Mouse (Mus musculus): ENCODE results near the gene Fgf18. TPM values are rescaled to one million over a fixed set of nuclear protein-coding genes. Genes with fewer than 3 reads are reported as not detected.

The Fgf18 gene
- total RNA-seq, 4 experiments from 2014 or later, result 0.62 to 3.5 (median 1.5) TPM

DNA sequence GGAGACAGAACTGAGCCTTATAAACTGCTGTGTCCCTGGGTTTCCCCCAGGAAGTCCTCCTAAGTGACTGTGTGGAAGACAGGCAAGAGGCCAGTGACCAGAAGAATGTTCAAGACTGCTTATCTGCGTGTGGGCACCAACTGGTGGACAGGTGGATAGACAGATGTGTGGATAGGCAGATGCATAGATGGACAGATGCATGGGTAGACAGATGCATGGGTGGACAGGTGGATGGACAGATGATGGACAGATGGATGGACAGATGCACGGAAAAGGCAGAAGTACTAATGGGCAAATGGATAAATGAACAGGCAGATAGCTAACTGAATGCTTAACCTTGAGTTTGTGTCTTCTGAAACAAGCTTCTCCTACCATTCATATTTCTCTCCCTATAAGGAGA is 37.1 kb downstream of the Fgf18 start:
- no peak for DNase-seq

DNA sequence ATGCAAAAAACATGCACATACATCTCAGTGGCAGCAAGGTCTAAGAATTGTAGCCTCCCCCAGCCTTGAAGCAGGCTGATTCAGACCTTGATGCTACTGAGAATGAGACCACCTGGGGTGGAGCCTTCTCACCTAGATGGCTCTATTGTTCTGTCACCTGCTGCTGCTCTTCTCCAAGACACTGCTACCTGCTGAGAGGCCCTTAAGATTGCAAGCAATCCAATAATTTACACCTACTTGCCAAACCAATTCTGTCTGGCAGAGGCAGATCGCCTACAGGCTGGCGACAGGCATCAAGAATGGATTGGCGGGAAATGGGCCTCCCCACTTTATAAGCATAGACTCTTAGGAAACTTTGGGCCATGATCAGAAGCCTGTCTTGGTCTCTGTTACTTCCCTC is 39.7 kb downstream of the Fgf18 start:
- DNase-seq, result no peak

DNA sequence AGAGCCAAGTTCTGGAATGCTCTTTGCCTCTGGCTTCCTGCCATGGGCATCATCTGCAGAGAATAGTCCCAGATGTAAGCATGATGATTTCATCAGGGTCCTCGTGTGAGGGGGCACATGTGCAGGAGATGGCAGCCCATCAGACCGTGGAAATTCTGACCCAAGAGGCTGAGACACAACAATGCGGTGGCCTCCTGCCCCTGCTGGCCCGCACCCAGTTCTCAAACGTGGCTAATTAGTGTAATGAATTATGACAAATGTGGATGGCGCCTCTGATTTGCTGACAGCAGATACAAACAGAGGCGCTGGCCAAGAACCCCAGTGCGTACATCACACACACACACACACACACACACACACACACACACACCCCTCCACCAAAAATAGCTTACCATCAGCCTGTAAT is 42.3 kb downstream of the Fgf18 start:
- DNase-seq, result no peak

DNA sequence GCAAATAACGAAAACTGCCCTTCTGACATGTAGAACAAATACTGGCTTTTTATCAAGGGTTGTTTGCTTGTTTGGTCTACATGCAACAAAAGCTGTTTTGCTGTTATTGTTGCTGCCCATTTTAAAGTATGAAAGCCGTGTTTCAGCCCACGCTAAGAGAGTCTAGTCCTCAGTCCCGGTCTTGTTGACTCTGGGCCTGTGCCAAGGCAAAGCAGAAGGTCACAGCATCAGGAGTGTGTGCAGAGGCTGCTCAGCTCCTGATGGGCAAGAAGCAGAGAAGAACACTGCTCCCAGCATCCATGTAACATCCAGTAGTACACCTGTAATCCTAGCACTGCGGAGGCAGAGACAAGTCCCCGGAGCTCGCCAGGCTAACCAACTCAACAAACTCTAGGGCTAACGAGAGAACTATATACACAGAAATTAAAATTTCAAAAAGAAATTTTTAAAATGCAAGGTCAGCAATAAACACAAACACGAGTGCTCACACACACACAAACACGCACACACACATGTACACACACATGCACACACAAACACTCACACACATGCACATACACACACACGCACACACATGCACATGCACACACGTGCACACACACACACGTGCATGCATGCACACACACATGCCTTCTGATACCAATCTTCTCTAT is 43.8 kb downstream of the Fgf18 start:
- peak; percentile 57 for DNase-seq

DNA sequence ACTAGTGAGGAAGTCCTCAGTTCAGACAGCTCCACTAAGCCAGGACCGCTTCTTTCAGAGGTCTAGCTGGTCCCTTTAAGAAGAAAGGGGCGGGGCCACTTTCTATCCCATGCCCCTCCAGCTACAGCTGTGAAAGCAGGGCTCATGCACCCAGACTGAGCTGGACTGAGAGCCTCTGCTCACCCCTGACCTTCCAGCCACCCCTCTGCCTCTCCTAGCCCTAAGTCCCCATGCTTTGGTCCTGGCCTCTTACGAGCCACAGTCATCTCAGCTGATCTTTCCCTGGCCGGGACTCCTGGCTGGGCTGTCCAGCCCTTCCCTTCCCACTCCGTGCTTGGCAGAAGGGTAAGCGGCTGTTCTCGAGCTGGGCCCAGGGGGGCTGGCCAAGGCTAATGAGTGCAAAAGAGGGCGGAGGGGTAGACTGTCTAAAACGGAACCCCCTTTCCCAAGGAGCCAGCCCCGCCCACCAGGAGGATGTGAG is 47.1 kb downstream of the Fgf18 start:
- no peak for DNase-seq

DNA sequence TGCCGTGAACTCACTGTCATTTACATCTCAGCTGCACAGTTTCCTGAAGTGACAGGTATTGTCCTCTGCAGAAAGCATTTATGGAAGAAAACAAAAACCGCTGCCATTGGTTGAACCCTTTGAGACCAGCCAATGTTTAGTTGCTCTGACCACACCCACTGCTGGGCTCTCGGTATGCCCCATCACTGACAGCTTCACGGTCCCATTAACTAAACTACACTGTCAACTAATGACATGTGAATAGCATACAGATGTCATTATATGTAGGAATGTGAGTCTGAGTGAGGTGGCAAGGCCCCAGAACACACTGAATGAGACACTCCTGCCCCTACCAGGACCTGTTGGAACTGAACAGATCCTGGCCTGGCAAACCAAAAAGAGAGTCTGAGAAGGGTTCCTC is 47.8 kb downstream of the Fgf18 start:
- DNase-seq, result no peak

DNA sequence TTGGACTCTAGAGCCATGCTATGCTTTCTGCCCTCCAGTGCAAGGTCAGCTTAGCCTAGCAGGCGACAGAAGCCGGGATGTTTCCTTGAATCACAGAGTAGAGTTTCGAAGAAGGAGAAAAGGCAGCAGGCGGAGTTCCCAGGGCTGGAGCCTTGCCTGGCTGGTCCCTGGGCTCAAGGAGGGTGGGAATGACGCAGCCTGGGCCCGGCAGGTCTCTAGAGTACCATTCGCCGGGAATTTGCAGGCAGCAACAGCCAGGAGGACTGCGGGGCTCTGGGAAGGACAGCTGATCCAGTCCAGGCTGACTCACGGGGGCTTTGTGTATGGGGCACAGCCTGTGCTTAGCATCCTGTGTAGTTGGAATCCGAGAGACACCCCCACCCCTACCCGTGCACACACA is 48.8 kb downstream of the Fgf18 start:
- DNase-seq, result no peak

DNA sequence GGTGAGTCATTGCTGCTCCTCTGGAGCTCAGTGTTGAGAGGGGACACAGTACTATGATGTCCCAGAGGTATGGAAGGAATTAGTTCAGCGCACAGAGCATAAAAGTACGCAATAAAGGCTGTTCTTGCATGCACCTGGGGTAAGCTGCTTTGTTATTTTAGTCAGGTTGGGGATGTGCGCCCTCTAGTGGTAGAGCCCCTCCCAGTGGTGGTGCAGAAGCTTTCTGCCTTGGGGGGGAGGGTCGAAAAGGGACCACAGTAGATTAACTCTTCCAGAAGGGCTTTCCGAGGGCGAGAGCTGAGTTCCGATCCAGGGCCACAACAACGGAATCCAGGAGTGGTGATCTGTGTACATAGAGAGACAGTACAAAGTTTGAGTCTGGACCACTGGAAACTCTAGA is 49.3 kb downstream of the Fgf18 start:
- peak; percentile 9 for DNase-seq

DNA sequence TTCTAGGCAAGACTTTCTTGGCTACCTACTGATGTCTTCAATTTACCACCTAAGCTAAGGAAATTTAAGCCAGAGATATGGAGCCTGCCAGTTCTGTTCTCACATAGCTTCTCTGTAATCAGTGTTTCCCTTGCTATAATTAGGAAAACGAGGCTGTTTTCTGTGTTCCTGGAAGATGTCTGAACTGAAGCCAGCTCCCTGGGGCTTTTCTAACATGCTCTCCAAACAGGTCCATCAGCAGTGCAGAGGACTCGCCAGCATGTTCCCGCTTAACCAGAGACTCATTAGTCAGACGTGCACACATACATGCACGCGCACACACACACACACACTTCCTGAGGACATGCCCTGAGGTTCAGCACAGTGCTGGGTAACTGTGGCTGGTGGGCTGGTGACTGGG is 57.3 kb downstream of the Fgf18 start:
- DNase-seq, result no peak

DNA sequence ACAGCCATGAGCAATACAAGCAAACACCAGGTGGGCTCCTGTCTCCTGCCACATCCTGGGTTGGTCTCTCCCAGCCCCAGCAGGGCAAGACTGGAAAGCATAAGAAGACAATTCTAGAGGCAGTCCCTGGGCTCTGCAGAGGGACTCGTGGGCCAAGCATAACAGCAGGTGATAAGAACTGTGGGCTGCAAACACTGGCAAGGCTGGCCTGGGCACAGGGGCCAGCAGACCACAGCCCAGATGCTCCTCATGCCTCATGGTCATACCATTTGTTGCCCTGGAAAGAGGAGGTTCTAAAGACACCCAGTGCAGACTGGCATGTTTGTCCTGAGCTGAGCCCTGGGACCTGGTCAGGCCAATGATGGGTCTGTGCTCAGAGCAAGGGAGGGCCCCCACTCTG is 59.0 kb downstream of the Fgf18 start:
- no peak for DNase-seq

DNA sequence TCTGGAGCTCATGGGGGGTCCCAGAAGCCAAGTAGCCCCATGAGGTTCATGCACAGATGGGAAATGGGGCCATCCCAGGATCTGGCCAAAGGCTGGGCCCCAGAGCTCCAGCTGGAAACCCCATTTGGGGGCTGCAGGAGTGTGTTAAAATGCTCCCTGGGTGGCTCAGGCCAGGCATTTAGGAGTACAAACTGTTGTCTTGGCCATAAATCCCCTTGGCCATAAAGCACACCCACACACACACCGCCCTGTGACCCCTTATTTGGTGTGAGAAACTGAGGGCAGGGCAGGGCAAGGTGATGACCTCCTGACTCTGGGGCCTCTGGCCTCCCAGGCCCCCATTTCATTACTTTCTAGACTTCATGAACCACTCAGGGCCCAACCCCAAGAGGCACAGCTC is 61.2 kb downstream of the Fgf18 start:
- no peak for DNase-seq

DNA sequence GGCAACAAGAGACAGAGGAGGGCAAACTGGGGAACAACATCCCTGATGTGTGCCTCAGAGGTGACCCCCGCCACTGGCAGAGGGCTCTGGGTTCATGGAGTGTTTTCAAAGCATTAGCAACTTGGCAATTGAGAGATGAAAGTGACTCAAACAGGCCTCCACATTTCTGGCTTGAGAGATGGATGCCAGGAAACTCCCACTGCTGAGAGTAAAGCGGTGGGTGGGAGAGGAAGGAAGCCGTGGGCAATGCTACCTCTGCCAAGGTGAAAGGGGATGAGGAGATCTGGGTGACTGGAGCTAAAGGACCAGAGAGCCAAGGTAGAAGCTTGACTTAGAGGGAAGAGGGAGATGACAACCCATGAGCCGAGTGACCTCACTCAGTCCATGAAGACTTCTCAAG is 61.7 kb downstream of the Fgf18 start:
- no peak for DNase-seq

DNA sequence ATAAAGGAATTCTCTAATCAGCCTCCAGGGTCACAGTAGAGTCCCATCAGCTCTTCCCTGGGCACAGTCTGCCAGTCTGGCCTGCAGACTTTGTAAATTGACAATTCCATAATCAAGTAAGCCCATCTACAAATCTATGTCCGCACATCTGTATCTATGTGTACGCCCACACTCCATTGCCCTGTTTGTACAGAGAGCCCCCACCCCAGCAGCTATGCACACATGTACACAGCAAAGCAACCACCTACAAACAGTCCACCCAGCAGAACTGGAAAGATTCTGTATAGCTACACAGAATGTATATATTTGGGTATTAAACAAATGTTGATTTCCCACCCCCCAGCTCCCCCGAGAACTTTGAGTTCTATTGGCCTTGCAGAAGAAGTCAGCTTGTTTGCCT is 62.1 kb downstream of the Fgf18 start:
- no peak for DNase-seq

DNA sequence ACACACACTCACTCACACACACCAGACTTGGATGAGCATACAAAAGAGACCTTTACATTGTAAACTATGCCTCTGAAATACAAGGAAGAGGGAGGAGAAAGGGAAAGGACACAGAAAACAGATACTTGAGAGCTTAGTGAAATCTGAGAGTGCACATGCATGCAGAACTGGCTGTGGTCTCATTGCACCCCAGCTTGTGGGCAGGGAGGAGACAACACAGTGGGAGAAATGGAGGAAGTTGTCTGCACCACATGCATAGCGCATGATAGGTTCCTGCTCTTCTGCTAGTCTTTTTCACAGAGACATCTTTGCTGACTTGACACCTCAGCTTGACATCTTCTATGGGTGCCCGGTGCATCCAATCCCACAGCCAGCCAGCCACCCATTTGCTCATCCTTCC is 63.2 kb downstream of the Fgf18 start:
- DNase-seq, result no peak

DNA sequence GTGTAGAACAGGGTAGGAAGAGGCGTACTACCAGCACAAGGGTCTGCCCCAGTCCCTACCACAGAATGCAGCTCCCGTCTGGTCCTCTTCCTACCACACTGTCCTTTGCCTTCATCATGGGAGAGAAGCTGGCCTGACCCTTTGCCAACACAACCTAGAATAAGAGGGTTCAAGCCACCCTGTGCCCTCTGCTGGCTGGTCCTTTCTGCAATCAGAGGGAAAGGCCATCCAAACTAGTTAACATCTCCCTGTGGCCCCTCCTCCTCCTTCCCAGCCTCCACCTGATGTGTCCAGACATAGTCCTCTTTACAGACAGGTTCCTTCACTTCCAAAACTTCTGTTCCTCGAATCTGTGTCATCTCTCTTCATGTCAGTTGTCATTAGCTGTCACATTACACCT is 66.0 kb downstream of the Fgf18 start:
- no peak for DNase-seq

DNA sequence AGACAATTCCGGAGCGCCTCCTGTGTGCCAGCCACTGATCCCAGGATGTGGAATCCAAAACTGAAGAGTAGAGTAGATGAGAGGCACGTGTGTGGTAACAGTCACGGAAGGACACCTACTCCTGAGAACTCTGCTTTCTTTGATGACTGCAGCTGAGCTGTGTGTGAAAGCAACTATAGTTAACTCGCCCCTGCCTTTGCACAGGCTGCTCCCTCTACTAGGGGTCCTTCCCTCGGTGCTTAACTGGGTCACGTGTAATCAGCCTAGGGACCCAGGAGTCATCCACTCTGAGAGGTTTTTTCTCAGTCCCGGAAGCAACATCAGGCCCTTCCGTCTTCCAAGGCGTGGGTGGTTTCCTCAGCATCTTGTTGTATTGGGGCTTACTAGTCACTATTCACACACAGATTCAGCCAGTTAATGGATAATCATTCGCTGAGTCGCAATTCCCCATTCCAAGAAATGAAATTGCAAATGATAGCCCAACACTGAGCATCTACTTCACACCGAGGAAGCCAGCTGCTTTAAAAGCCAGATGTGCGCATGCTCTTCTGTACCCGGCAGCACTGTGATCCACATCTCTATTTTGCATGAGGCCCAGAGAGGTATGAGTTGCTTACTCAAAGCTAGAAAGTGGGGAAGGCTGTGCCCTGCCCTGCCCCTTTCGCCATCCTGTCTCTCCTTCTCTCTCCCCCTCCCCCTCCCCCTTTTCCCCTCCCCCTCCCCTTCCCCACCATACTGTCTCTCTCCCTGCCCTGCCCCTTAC is 67.0 kb downstream of the Fgf18 start:
- DNase-seq, result no peak

DNA sequence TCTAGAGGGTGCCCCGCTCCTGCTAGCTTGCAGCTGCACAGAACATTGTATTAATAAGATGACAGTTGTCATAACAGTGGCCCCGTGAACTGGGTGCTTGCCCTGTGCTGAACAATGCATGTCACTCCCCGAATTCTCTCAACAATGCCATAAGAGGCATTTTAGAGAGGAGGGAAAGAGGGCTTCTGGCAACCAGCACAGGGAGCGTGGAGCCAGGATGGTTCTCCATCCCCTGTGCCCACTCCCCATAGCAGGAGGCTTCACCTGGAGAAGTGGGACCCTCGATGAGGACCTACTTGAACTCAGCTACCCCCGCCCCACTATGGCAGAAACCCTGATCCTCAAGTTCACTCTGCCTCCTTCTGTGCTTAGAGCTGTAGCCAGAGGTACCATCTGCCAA is 67.8 kb downstream of the Fgf18 start:
- DNase-seq, result no peak

DNA sequence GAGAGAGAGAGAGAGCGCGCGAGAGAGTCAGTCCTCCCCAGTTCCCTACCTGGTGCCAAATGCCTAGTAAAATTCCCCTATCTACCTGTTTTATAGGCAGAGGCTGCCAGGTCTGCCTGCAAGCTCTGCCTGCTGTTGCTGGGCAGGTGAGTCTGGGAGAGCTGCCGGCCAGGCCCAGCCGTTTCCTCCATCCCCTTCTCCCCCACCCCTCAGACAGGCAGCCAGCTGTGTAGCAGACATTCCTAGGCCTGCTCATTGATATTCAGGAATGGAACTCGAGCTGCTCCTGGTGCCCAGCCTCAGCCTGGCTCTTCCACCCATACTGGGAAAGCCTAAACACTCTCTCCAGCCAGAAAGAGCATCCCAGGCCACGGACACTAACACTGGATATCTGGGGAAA is 69.2 kb downstream of the Fgf18 start:
- DNase-seq, result no peak

DNA sequence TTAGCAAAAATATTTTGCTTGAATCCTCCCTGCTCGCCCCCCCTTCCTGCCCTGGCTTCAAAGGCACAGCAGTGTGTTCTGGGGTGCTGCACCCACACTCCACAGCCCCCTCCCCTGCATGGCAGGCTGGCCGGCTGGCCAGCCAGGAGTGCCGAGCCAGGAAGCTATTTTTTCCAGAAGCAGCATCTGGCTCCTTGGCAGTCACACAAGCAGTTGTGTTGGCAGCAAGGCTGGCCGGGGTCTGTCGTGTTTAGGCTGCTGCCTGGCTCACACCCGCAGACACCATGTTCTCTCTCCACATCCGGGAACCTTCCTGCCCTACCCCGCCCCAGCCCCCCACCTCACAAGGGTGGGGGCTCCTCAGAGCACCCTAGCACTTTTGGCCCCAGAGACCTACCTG is 71.9 kb downstream of the Fgf18 start:
- DNase-seq, result no peak

DNA sequence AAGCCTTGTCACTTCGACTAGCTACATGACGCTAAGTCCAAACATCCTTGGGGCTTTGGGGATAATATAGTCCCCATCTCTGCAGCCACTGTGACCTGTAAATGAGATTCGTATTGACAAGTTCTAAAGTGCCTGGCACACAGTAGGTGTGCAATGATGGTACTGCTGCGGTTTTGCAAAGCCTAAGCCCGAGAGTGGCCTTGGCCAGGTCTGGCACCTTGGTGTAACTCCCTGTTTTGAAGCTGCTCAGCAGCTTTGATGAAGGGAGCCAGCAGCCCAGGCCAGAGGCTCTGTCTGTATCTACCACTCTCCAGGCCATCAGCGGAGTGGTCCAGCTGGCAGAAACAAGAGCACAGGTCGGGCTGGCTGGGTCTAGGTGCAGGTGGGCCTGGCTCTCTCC is 72.7 kb downstream of the Fgf18 start:
- DNase-seq, result no peak

DNA sequence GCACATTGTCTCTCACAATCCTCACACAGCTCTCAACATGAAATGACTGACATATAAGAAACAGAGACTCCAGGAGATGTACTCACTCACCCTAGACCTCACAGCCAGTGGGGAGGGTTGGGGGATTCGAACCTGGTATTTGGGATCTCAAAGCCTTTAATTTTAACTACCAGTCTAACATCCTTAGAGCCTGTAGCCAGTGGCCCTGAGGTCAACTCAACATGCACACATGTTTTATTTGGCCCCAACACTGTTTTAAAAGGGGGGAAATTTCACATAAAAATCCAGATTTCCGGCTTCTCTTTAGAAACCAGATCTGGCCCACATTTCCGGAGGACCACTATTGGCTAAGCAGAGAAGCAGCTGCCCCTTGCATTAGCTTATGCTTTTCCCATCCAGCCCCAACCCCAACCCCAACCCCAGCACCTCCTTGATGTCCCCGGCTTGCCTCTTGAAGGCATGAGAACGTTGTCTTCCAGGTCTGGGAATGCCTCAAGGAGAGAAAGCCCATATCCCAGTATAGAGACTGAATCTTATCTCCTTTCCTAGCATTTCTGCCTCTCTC is 75.8 kb downstream of the Fgf18 start:
- DNase-seq, result no peak

DNA sequence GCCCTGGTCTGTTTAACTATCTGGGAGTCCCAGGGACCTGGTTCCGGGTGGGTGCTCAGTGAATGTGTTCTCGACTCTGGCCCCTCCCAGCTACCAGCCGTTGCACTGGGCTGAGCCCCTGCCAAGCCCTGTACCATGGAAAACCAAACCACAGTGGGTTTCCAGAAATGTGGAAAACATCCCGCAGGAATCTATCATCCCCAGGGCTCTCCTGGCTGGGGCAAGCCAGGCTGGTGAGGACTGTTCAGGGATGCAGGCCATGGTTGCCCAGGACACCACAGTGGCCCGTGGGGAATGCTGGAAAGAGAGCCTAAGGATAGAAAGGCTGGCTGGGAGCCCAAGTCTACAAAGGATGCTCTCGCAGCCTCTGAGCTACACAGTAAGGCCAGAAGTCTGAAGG is 76.7 kb downstream of the Fgf18 start:
- no peak for DNase-seq

Data from adrenal gland, adult 8-10 months (tissue).